Mouse (Mus musculus) olfactory bulb, adult 2 months (tissue): ENCODE measurements around the gene Tmem207.

Experiments
- CTCF ChIP-seq: fragments of 200-500 bp; IDR thresholded peaks from 2 replicates; pipeline ENCODE4 v1.5.1; 2012; ENCODE audit warnings: low read depth, mild to moderate bottlenecking, low read length, moderate library complexity; ENCODE audit not compliant: insufficient read depth
- POLR2A ChIP-seq: fragments of 200-500 bp; IDR thresholded peaks from 2 replicates; pipeline ENCODE4 v1.6.1; 2012; ENCODE audit warnings: mild to moderate bottlenecking, low read depth, low read length, moderate library complexity; ENCODE audit not compliant: insufficient read depth

- TF ChIP-seq CTCF = no peak
- TF ChIP-seq POLR2A = no peak
Measured at GRCm38 (mm10) chr16:26519596-26519995, 7.0 kb downstream of the Tmem207 start.
